Mouse (Mus musculus) embryonic facial prominence, embryonic 11.5 days (tissue): ENCODE measurements around the gene Iqschfp. TPM values are rescaled to one million over a fixed set of nuclear protein-coding genes. Genes with fewer than 3 reads are reported as not detected.

Experiments used
- ATAC-seq: fragments of 200-750 bp; cut with Nextera tagmentation; replicated peaks from 2 replicates; pipeline ENCODE4 v1.8.0; 2017; ENCODE audit warnings: low read depth; ENCODE audit not compliant: insufficient number of reproducible peaks, low FRiP score, low TSS enrichment
- DNase-seq: peaks from one replicate; pipeline ENCODE4 v3.0.0-alpha.2; 2015; ENCODE audit warnings: low spot score
- H3K27ac ChIP-seq: fragments of 300-500 bp; sonication (generic); replicated peaks from 2 replicates; pipeline ENCODE4 v1.5.1; 2014; ENCODE audit warnings: mild to moderate bottlenecking, low read depth, low read length, control low read depth
- H3K27me3 ChIP-seq: fragments of 300-500 bp; sonication (generic); 2 replicates; pipeline ENCODE4 v1.6.1; 2014; ENCODE audit warnings: mild to moderate bottlenecking, low read length, moderate library complexity, mixed read lengths; ENCODE audit not compliant: control insufficient read depth, insufficient read depth
- H3K36me3 ChIP-seq: fragments of 300-500 bp; sonication (generic); replicated peaks from 2 replicates; pipeline ENCODE4 v1.6.1; 2014; ENCODE audit warnings: low read depth, mild to moderate bottlenecking, low read length, moderate library complexity, mixed read lengths; ENCODE audit not compliant: control insufficient read depth, insufficient read depth
- H3K4me1 ChIP-seq: fragments of 300-500 bp; sonication (generic); 2 replicates; pipeline ENCODE4 v1.6.1; 2014; ENCODE audit warnings: low read length, mixed read lengths; ENCODE audit not compliant: control insufficient read depth, insufficient read depth
- H3K4me2 ChIP-seq: fragments of 300-500 bp; sonication (generic); 2 replicates; pipeline ENCODE4 v1.6.1; 2014; ENCODE audit warnings: low read depth, mild to moderate bottlenecking, control low read depth, low read length, moderate library complexity
- H3K4me3 ChIP-seq: fragments of 300-500 bp; sonication (generic); 2 replicates; pipeline ENCODE4 v1.5.1; 2014; ENCODE audit warnings: low read depth, low read length, control low read depth
- H3K9ac ChIP-seq: fragments of 300-500 bp; sonication (generic); replicated peaks from 2 replicates; pipeline ENCODE4 v1.6.1; 2014; ENCODE audit warnings: mild to moderate bottlenecking, control low read depth, low read length
- H3K9me3 ChIP-seq: fragments of 300-500 bp; sonication (generic); replicated peaks from 2 replicates; pipeline ENCODE4 v1.6.1; 2016; ENCODE audit warnings: mild to moderate bottlenecking, low read length, inconsistent platforms, mixed read lengths; ENCODE audit not compliant: control insufficient read depth
- WGBS: fragments of 180-500 bp; shearing (Covaris S2); extraction: QIAGEN DNeasy Blood & Tissue Kit; methylation state at CpG from one replicate; pipeline ENCODE4 v1.1.7; 2014; 5-methylcytosine and 5-hydroxymethylcytosine counted together
- polyA plus RNA-seq: library from polyadenylated mRNA; unstranded; fragments of >200 nt; fragmentation: Nextera tagmentation; extraction: Ambion mirVana; gene quantifications from 2 replicates; pipeline ENCODE4 v1.2.1, GENCODE M21; 2014

Gene Iqschfp
- polyA plus RNA-seq, 1 experiment from 2014 or later: 0.87 TPM

DNA sequence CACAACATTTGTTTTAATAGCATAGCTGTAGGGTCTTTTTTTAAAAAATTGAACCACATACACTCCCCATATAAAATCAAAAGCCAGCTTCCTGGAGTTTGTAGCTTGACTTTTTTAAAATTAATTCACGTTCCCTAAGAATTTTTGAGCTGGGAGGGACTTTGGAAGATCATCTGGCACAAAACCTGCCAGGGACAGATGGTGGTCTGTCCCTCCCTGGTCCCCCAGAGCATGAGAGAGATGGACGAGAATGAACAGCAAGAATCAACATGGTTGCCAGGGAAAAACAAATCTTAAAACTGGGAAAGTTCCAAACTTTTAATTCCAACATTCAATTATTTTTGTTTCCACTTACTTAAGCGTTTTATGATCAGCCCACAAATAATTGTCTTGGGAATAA, 506.7 kb downstream of the Iqschfp start:
- no peak overlapping the region for H3K4me3 ChIP-seq
- no peak overlapping the region for H3K27ac ChIP-seq
- DNase-seq (no peak), ATAC-seq (no peak)
- 88% methylated on average over 3 of the region's 3 CpGs for whole genome bisulfite sequencing
- H3K4me1 ChIP-seq: no peaks in the 10 kb centered on the region
- H3K4me2 ChIP-seq: no peak overlapping the region
- H3K9ac ChIP-seq: no peak overlapping the region
- H3K27me3 ChIP-seq: no peaks in the 10 kb centered on the region
- H3K36me3 ChIP-seq: no peaks in the 10 kb centered on the region
- H3K9me3 ChIP-seq: no peaks in the 10 kb centered on the region

- Histone ChIP-seq H3K4me1 (no peaks in the 10 kb centered on the region), H3K4me2 (no peak overlapping the region), H3K4me3 (no peak overlapping the region), H3K27ac (no peak overlapping the region), H3K36me3 (no peaks in the 10 kb centered on the region), H3K9ac (no peak overlapping the region), H3K9me3 (no peaks in the 10 kb centered on the region), H3K27me3 (no peaks in the 10 kb centered on the region)
- no peak for DNase-seq
- no peak for ATAC-seq
- 69% methylated on average over 7 of the region's 7 CpGs for WGBS
Measured at GRCm38 (mm10) chr3:68400121-68400520, 508.1 kb downstream of the Iqschfp start.

- Histone ChIP-seq H3K4me2 (no peak overlapping the region), H3K27me3 (no peaks in the 10 kb centered on the region), H3K9ac (no peak overlapping the region), H3K9me3 (no peaks in the 10 kb centered on the region), H3K36me3 (no peaks in the 10 kb centered on the region), H3K4me1 (no peaks in the 10 kb centered on the region), H3K27ac (no peak overlapping the region), H3K4me3 (no peak overlapping the region)
- DNase-seq: no peak
- WGBS: 83% methylated on average over 4 of the region's 4 CpGs
- no peak for ATAC-seq
Measured at GRCm38 (mm10) chr3:68403343-68403742, 511.3 kb downstream of the Iqschfp start.

DNA sequence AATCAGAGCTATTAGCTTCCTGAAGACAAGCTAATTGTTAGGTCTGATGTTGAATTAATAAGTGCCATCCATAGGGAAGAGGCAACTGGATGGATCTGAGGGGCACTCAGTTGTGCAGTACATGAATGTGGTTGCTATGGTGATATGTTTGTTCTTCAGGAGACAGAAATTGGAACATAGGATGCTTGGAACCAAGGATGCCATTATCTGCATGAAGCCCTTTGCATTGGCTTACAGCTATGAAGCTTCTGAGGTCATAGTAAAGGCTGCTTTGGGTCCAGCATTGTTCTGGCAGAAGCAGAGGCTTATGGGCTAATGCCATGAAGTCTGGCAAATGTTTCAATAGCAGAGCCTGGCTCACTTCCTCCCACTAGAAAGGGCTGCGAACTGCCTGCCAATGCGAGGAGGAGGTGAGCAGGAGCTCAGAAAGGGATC, 511.8 kb downstream of the Iqschfp start:
- Histone ChIP-seq H3K27me3 (no peaks in the 10 kb centered on the region), H3K4me2 (no peak overlapping the region), H3K36me3 (no peaks in the 10 kb centered on the region), H3K4me1 (no peaks in the 10 kb centered on the region), H3K9ac (no peak overlapping the region), H3K9me3 (no peaks in the 10 kb centered on the region), H3K27ac (no peak overlapping the region), H3K4me3 (no peak overlapping the region)
- no peak for ATAC-seq
- WGBS: 82% methylated on average over 2 of the region's 2 CpGs
- no peak for DNase-seq

DNA sequence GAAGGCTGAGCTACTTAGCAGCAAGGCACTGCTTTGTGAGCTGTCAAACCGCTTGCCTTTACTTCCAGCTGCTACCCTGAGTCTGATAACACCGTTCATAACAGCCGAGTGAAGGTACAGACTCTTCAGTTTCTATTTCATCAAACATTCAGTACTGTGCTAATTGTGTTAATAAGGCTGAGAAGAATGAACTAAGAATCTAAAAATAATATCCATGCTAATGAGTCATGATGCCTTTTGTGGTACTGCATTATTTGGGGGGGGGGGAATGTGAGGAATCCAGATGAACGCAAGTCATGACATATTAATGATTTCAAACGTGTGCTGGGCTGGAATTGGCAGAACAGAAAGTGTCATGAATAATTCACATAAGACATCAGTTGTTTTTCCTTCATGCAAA, 513.7 kb downstream of the Iqschfp start:
- no peak for ATAC-seq
- H3K4me2 ChIP-seq: no peak overlapping the region
- H3K4me3 ChIP-seq: no peak overlapping the region
- 75% methylated on average over 5 of the region's 5 CpGs for whole genome bisulfite sequencing
- no peak overlapping the region for H3K9ac ChIP-seq
- H3K27ac ChIP-seq: no peak overlapping the region
- DNase-seq: no peak
- no peaks in the 10 kb centered on the region for H3K27me3 ChIP-seq
- H3K36me3 ChIP-seq: no peaks in the 10 kb centered on the region
- H3K9me3 ChIP-seq: no peaks in the 10 kb centered on the region
- no peaks in the 10 kb centered on the region for H3K4me1 ChIP-seq

- DNase-seq (no peak), ATAC-seq (no peak)
- no peaks in the 10 kb centered on the region for H3K9me3 ChIP-seq
- no peak overlapping the region for H3K4me2 ChIP-seq
- no peak overlapping the region for H3K27ac ChIP-seq
- no peaks in the 10 kb centered on the region for H3K36me3 ChIP-seq
- 64% methylated on average over 3 of the region's 3 CpGs for WGBS
- H3K4me3 ChIP-seq: no peak overlapping the region
- H3K27me3 ChIP-seq: no peaks in the 10 kb centered on the region
- no peaks in the 10 kb centered on the region for H3K4me1 ChIP-seq
- H3K9ac ChIP-seq: no peak overlapping the region
Measured at GRCm38 (mm10) chr3:68412262-68412661, 520.2 kb downstream of the Iqschfp start.

DNA sequence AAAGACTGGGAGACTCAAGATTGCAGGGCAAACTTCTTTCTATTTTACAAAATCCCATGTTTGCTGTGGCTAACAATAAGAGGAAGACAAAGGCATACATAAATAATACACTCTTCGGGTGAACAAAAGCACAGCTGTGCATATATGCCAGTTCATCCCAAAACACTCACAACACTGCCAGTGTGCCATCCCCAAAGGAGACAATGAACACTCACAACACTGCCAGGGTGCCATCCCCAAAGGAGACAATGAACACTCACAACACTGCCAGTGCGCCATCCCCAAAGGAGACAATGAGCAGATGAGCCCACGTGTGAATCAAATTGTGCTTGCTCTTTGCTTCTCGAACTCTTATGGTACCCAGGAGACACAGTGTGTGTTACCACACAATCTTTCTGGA, 527.8 kb downstream of the Iqschfp start:
- no peaks in the 10 kb centered on the region for H3K36me3 ChIP-seq
- no peak for DNase-seq
- WGBS: 83% methylated on average over 4 of the region's 4 CpGs
- no peaks in the 10 kb centered on the region for H3K9me3 ChIP-seq
- ATAC-seq: no peak
- no peak overlapping the region for H3K4me3 ChIP-seq
- H3K27ac ChIP-seq: no peak overlapping the region
- no peaks in the 10 kb centered on the region for H3K27me3 ChIP-seq
- H3K4me2 ChIP-seq: no peak overlapping the region
- H3K9ac ChIP-seq: no peak overlapping the region
- no peaks in the 10 kb centered on the region for H3K4me1 ChIP-seq

GRCm38 (mm10) chr3:68420927-68421326, 528.9 kb downstream of the Iqschfp start:
- Histone ChIP-seq H3K27me3 (no peaks in the 10 kb centered on the region), H3K4me3 (no peak overlapping the region), H3K9ac (no peak overlapping the region), H3K36me3 (no peaks in the 10 kb centered on the region), H3K4me2 (no peak overlapping the region), H3K9me3 (no peaks in the 10 kb centered on the region), H3K4me1 (no peaks in the 10 kb centered on the region), H3K27ac (no peak overlapping the region)
- ATAC-seq (no peak), DNase-seq (no peak)
- 82% methylated on average over 2 of the region's 2 CpGs for WGBS
